Mouse (Mus musculus) lung, embryonic 15.5 days (tissue): ENCODE results near the gene Myo1e. TPM values are rescaled to one million over a fixed set of nuclear protein-coding genes. Genes with fewer than 3 reads are reported as not detected.

Experiments
- ATAC-seq: fragments of 200-750 bp; cut with Nextera tagmentation; 2 replicates; pipeline ENCODE4 v1.8.0; 2017; ENCODE audit warnings: moderate number of reproducible peaks, borderline replicate concordance; ENCODE audit not compliant: low FRiP score, low TSS enrichment; ENCODE audit errors: extremely low read depth
- H3K27ac ChIP-seq: fragments of 300-500 bp; sonication (generic); 2 replicates; pipeline ENCODE4 v1.5.1; 2015; ENCODE audit warnings: moderate library complexity, mild to moderate bottlenecking, inconsistent platforms
- H3K27me3 ChIP-seq: fragments of 300-500 bp; sonication (generic); 2 replicates; pipeline ENCODE4 v1.6.1; 2015; ENCODE audit warnings: inconsistent platforms
- H3K36me3 ChIP-seq: fragments of 300-500 bp; sonication (generic); 2 replicates; pipeline ENCODE4 v1.6.1; 2015; ENCODE audit warnings: inconsistent platforms
- H3K4me1 ChIP-seq: fragments of 300-500 bp; sonication (generic); 2 replicates; pipeline ENCODE4 v1.6.1; 2015; ENCODE audit warnings: inconsistent platforms
- H3K4me2 ChIP-seq: fragments of 300-500 bp; sonication (generic); 2 replicates; pipeline ENCODE4 v1.6.1; 2015; ENCODE audit warnings: inconsistent platforms, mild to moderate bottlenecking, moderate library complexity
- H3K4me3 ChIP-seq: fragments of 300-500 bp; sonication (generic); 2 replicates; pipeline ENCODE4 v1.5.1; 2015; ENCODE audit warnings: mild to moderate bottlenecking, inconsistent platforms
- H3K9ac ChIP-seq: fragments of 300-500 bp; sonication (generic); 2 replicates; pipeline ENCODE4 v1.6.1; 2015; ENCODE audit warnings: inconsistent platforms
- H3K9me3 ChIP-seq: fragments of 300-500 bp; sonication (generic); 2 replicates; pipeline ENCODE4 v1.6.1; 2016; ENCODE audit warnings: inconsistent platforms
- WGBS: fragments of 180-500 bp; shearing (Covaris S2); methylation state at CpG from one replicate; pipeline ENCODE4 v1.1.7; 2015; 5-methylcytosine and 5-hydroxymethylcytosine counted together
- polyA plus RNA-seq: library from polyadenylated mRNA; unstranded; fragments of >200 nt; fragmentation: Nextera tagmentation; extraction: Ambion mirVana; gene quantifications from 2 replicates; pipeline ENCODE4 v1.2.1, GENCODE M21; 2015

The Myo1e gene
- polyA plus RNA-seq, 1 experiment from 2014 or later, result 40.3 TPM

GRCm38 (mm10) chr9:70260324-70260841, 53.2 kb downstream of the Myo1e start:
- Histone ChIP-seq H3K9me3 (no peaks in the 10 kb centered on the region), H3K4me1 (peaks cover 56% of the 10 kb centered on the region), H3K27me3 (no peaks in the 10 kb centered on the region), H3K4me2 (0 out of 2 replicates have a peak overlapping the region, but pooled peaks have one; percentile 0), H3K9ac (no peak overlapping the region), H3K27ac (peak overlapping the region; percentile 73), H3K4me3 (no peak overlapping the region), H3K36me3 (no peaks in the 10 kb centered on the region)
- 43% methylated on average over 9 of the region's 9 CpGs for WGBS
- ATAC-seq, result no peak

- no peak overlapping the region for H3K27ac ChIP-seq
- H3K9me3 ChIP-seq, result no peaks in the 10 kb centered on the region
- H3K27me3 ChIP-seq, result no peaks in the 10 kb centered on the region
- no peak overlapping the region for H3K4me3 ChIP-seq
- no peaks in the 10 kb centered on the region for H3K36me3 ChIP-seq
- H3K9ac ChIP-seq, result no peak overlapping the region
- no peak for ATAC-seq
- 75% methylated on average over 5 of the region's 5 CpGs for WGBS
- H3K4me1 ChIP-seq, result peaks cover 56% of the 10 kb centered on the region
- H3K4me2 ChIP-seq, result no peak overlapping the region
These were observed 54.5 kb downstream of the Myo1e start for GRCm38 (mm10) chr9:70261646-70262045.

GRCm38 (mm10) chr9:70263134-70263533, 56.0 kb downstream of the Myo1e start:
- Histone ChIP-seq H3K4me3 (no peak overlapping the region), H3K27me3 (no peaks in the 10 kb centered on the region), H3K9me3 (no peaks in the 10 kb centered on the region), H3K4me2 (no peak overlapping the region), H3K27ac (no peak overlapping the region), H3K4me1 (peaks cover 44% of the 10 kb centered on the region), H3K9ac (no peak overlapping the region), H3K36me3 (no peaks in the 10 kb centered on the region)
- WGBS, result 49% methylated on average over 8 of the region's 8 CpGs
- ATAC-seq, result no peak

- no peak overlapping the region for H3K9ac ChIP-seq
- H3K4me1 ChIP-seq, result peaks cover 45% of the 10 kb centered on the region
- H3K4me3 ChIP-seq, result no peak overlapping the region
- H3K27me3 ChIP-seq, result no peaks in the 10 kb centered on the region
- no peaks in the 10 kb centered on the region for H3K9me3 ChIP-seq
- no peak overlapping the region for H3K27ac ChIP-seq
- no peaks in the 10 kb centered on the region for H3K36me3 ChIP-seq
- 33% methylated on average over 7 of the region's 7 CpGs for WGBS
- no peak overlapping the region for H3K4me2 ChIP-seq
- ATAC-seq, result no peak
These were observed 56.6 kb downstream of the Myo1e start for GRCm38 (mm10) chr9:70263735-70264134.

- H3K9me3 ChIP-seq, result no peaks in the 10 kb centered on the region
- no peak for ATAC-seq
- no peaks in the 10 kb centered on the region for H3K27me3 ChIP-seq
- H3K36me3 ChIP-seq, result no peaks in the 10 kb centered on the region
- H3K27ac ChIP-seq, result no peak overlapping the region
- no peak overlapping the region for H3K4me3 ChIP-seq
- 85% methylated on average over 5 of the region's 5 CpGs for WGBS
- H3K4me2 ChIP-seq, result no peak overlapping the region
- no peak overlapping the region for H3K9ac ChIP-seq
- H3K4me1 ChIP-seq, result peaks cover 46% of the 10 kb centered on the region
These were observed 58.4 kb downstream of the Myo1e start for GRCm38 (mm10) chr9:70265513-70265912.

GRCm38 (mm10) chr9:70266186-70266585, 59.0 kb downstream of the Myo1e start:
- Histone ChIP-seq H3K4me3 (no peak overlapping the region), H3K9ac (no peak overlapping the region), H3K27ac (no peak overlapping the region), H3K9me3 (no peaks in the 10 kb centered on the region), H3K4me2 (no peak overlapping the region), H3K4me1 (peaks cover 46% of the 10 kb centered on the region), H3K36me3 (no peaks in the 10 kb centered on the region), H3K27me3 (no peaks in the 10 kb centered on the region)
- 83% methylated on average over 2 of the region's 2 CpGs for WGBS
- no peak for ATAC-seq

- H3K9me3 ChIP-seq, result no peaks in the 10 kb centered on the region
- H3K4me1 ChIP-seq, result peaks cover 46% of the 10 kb centered on the region
- ATAC-seq, result no peak
- H3K4me3 ChIP-seq, result no peak overlapping the region
- no peaks in the 10 kb centered on the region for H3K36me3 ChIP-seq
- no peaks in the 10 kb centered on the region for H3K27me3 ChIP-seq
- H3K27ac ChIP-seq, result no peak overlapping the region
- no peak overlapping the region for H3K9ac ChIP-seq
- H3K4me2 ChIP-seq, result no peak overlapping the region
- 73% methylated on average over 5 of the region's 5 CpGs for WGBS
These were observed 60.0 kb downstream of the Myo1e start for GRCm38 (mm10) chr9:70267108-70267507.

- H3K27me3 ChIP-seq, result no peaks in the 10 kb centered on the region
- WGBS, result 62% methylated on average over 10 of the region's 10 CpGs
- no peak for ATAC-seq
- no peak overlapping the region for H3K4me2 ChIP-seq
- no peak overlapping the region for H3K9ac ChIP-seq
- peak overlapping the region; percentile 78 for H3K27ac ChIP-seq
- no peaks in the 10 kb centered on the region for H3K36me3 ChIP-seq
- peaks cover 36% of the 10 kb centered on the region for H3K4me1 ChIP-seq
- H3K9me3 ChIP-seq, result no peaks in the 10 kb centered on the region
- no peak overlapping the region for H3K4me3 ChIP-seq
These were observed 62.2 kb downstream of the Myo1e start for GRCm38 (mm10) chr9:70269349-70269748.

GRCm38 (mm10) chr9:70270468-70270867, 63.3 kb downstream of the Myo1e start:
- WGBS, result 87% methylated on average over 4 of the region's 4 CpGs
- Histone ChIP-seq H3K4me1 (peaks cover 45% of the 10 kb centered on the region), H3K27ac (peak overlapping the region; percentile 78)

GRCm38 (mm10) chr9:70271137-70271536, 64.0 kb downstream of the Myo1e start:
- no peak for ATAC-seq
- H3K4me2 ChIP-seq, result no peak overlapping the region
- 27% methylated on average over 7 of the region's 7 CpGs for WGBS
- no peaks in the 10 kb centered on the region for H3K9me3 ChIP-seq
- H3K4me1 ChIP-seq, result peaks cover 49% of the 10 kb centered on the region
- H3K4me3 ChIP-seq, result no peak overlapping the region
- no peak overlapping the region for H3K9ac ChIP-seq
- no peaks in the 10 kb centered on the region for H3K27me3 ChIP-seq
- no peaks in the 10 kb centered on the region for H3K36me3 ChIP-seq
- peak overlapping the region; percentile 78 for H3K27ac ChIP-seq

More at GRCm38 (mm10) chr9:70270468-70270867, 63.3 kb downstream of the Myo1e start:
- Histone ChIP-seq H3K9me3 (no peaks in the 10 kb centered on the region), H3K9ac (no peak overlapping the region), H3K4me3 (no peak overlapping the region), H3K27me3 (no peaks in the 10 kb centered on the region), H3K4me2 (no peak overlapping the region), H3K36me3 (no peaks in the 10 kb centered on the region)
- no peak for ATAC-seq

- H3K27ac ChIP-seq, result peak overlapping the region; percentile 78
- ATAC-seq, result no peak
- H3K9me3 ChIP-seq, result no peaks in the 10 kb centered on the region
- no peak overlapping the region for H3K9ac ChIP-seq
- H3K4me3 ChIP-seq, result no peak overlapping the region
- H3K36me3 ChIP-seq, result no peaks in the 10 kb centered on the region
- no peak overlapping the region for H3K4me2 ChIP-seq
- H3K27me3 ChIP-seq, result no peaks in the 10 kb centered on the region
- peaks cover 52% of the 10 kb centered on the region for H3K4me1 ChIP-seq
- WGBS, result 74% methylated on average over 9 of the region's 9 CpGs
These were observed 64.5 kb downstream of the Myo1e start for GRCm38 (mm10) chr9:70271631-70272030.

- H3K27ac ChIP-seq, result peak overlapping the region; percentile 86
These were observed 66.9 kb downstream of the Myo1e start for GRCm38 (mm10) chr9:70274071-70274470.

GRCm38 (mm10) chr9:70274476-70274875, 67.3 kb downstream of the Myo1e start:
- no peak overlapping the region for H3K4me3 ChIP-seq
- no peak overlapping the region for H3K9ac ChIP-seq
- no peak overlapping the region for H3K4me2 ChIP-seq
- ATAC-seq, result no peak
- H3K9me3 ChIP-seq, result no peaks in the 10 kb centered on the region
- 76% methylated on average over 6 of the region's 6 CpGs for WGBS
- peak overlapping the region; percentile 86 for H3K27ac ChIP-seq
- H3K27me3 ChIP-seq, result no peaks in the 10 kb centered on the region
- no peaks in the 10 kb centered on the region for H3K36me3 ChIP-seq
- peaks cover 48% of the 10 kb centered on the region for H3K4me1 ChIP-seq

More at GRCm38 (mm10) chr9:70274071-70274470, 66.9 kb downstream of the Myo1e start:
- Histone ChIP-seq H3K27me3 (no peaks in the 10 kb centered on the region), H3K4me1 (peaks cover 50% of the 10 kb centered on the region), H3K9ac (no peak overlapping the region), H3K4me3 (no peak overlapping the region), H3K9me3 (no peaks in the 10 kb centered on the region), H3K4me2 (no peak overlapping the region), H3K36me3 (no peaks in the 10 kb centered on the region)
- WGBS, result 82% methylated on average over 6 of the region's 6 CpGs
- no peak for ATAC-seq
